Mouse (Mus musculus): ENCODE measurements around the gene Ccdc96.

The Ccdc96 gene

GRCm38 (mm10) chr5:36525216-36525615, 40.8 kb downstream of the Ccdc96 start:
- no peak for DNase-seq (ENCODE audit: low spot score in 2 of 2)

DNA sequence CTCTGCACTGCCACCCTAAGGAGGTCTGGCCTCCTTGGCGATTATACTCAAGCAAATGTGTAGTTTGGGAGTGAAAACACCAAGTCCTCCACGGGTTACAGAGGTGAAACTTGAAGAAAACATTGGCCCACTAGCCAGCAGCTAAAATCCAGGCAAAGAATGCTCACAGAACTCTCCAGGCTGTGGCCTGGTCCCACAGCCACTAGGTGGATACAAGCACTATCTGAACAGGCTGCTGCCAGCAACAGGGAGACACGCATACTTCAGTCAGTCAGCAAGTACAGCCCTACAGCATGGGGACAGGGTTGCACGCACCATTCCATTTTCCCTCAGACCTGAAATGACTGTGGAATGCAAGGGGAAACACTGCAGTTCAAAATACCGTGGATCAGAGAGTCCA, 41.9 kb downstream of the Ccdc96 start:
- DNase-seq (ENCODE audit: low spot score in 2 of 2), result no peak

DNA sequence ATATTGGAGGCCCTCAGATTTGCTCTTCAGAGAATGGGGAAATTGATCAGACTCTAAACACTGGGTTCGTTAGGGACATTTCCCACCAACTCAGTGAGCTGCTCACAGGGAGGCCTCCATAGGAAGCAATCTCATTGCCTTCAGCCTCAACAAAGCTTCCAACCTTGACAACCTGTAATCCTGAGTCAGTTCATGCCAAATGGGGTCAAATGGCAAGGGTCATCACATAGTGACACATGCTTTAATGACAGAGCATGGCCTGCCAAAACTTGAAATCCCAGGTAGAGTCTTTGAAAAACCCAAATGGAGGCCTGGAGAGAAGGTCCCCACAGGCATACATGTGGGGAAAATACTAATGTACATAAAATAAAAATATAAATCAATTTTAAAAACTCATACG, 42.5 kb downstream of the Ccdc96 start:
- no peak for DNase-seq (ENCODE audit: low spot score in 2 of 2)

GRCm38 (mm10) chr5:36529698-36530097, 45.3 kb downstream of the Ccdc96 start:
- no peak for DNase-seq (ENCODE audit: low spot score in 2 of 2)

DNA sequence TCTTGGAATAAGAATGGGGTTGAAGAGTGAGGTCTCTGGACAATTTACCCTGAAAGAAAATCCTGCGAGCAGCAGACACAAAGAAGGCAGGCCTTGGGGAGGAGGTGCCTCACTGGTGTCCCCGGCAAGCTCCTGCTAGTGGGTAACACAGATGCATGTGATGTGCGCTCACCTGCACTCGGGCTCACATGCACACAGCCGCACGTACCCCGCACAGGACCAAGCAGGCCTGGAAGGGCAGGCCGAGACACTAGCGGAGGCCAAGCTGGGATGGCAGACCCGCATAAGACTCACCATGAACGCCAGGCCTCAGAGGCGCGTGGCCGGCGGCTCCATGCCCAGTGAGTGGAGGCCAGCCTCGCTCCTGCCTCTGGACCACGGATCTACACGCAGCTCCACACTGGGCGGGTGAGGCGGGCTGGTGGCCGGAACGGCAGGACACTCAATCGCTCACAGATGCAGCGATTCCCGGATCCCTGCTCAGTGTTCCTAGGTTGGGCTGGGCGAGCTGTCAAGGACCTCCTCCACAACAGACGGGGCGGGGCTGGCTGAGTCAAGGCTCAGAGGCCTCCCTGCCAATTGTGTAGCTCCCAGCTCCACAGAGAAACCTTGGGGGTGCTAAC, 45.9 kb downstream of the Ccdc96 start:
- peak; percentile 94 to 95 for DNase-seq (ENCODE audit: low spot score in 2 of 2)

- no peak for DNase-seq (ENCODE audit: low spot score in 2 of 2)
Observed at GRCm38 (mm10) chr5:36534455-36535030, 50.2 kb downstream of the Ccdc96 start.

DNA sequence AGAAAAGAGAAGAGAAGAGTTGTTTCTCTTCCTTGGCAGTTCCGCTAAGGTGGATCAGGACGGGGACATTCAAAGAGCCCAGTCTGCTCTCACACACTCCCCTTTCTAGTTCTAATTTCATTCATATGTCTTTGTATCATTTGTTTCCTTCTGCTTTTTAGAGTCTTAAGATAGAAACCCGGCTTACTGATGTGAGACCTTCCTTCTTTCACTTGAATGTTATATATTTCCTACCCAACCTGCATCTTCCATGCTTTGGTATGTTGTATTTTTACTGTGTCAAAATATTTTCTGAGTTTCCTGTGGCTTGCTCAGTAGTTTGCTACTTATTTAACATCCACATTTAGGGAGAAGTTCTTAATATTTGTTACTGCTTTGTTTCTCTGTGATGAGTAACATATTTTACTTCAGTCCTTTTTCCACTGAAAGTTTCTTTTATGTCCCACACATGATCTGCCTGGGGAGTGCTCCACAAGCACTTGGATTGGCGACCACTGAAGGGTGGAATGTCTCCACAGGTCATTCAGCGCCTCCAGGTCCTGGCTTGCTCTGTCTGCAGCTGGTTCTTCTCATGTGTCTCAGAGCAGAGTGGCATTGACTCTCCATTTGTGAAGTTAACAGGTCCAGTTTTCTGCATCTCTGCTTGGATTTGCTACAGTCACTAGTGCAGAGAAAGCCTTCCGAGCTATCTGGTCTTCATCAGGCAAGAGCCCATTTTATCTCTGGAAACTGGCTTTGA, 51.2 kb downstream of the Ccdc96 start:
- no peak for DNase-seq (ENCODE audit: low spot score in 2 of 2)

- no peak for DNase-seq (ENCODE audit: low spot score in 2 of 2)
Observed at GRCm38 (mm10) chr5:36536424-36536823, 52.0 kb downstream of the Ccdc96 start.
